Mouse (Mus musculus): ENCODE results near the gene Lrrtm3. TPM values are rescaled to one million over a fixed set of nuclear protein-coding genes. Genes with fewer than 3 reads are reported as not detected.

The Lrrtm3 gene
- under 1 TPM in 1 of 2 experiments, not detected in 1; 0.21 TPM for total RNA-seq (2021)

- DNase-seq (ENCODE audit: low spot score) = no peak
- intact Hi-C loops (cut with DNase I) = loop anchor here (10.0 kb wide), 3 partner anchors 185 to 665 kb away; no protein-coding TSS in a partner anchor
Observed at GRCm38 (mm10) chr10:64089680-64090460, at the start of gene Lrrtm3. Gene Lrrtm3, minus strand, starts transcription at chr10:64090277.

GRCm38 (mm10) chr10:64135481-64135880 is 45.4 kb upstream of the Lrrtm3 start:
- intact Hi-C loops (cut with DNase I) = no loop called here
- DNase-seq (ENCODE audit: low spot score) = no peak

- intact Hi-C loops (cut with DNase I) = no loop called here
- DNase-seq (ENCODE audit: low spot score) = no peak
Observed at GRCm38 (mm10) chr10:64133461-64133860, 43.4 kb upstream of the Lrrtm3 start.

GRCm38 (mm10) chr10:64130397-64131150 is 40.5 kb upstream of the Lrrtm3 start:
- DNase-seq (ENCODE audit: low spot score) = no peak
- intact Hi-C loops (cut with DNase I) = no loop called here

GRCm38 (mm10) chr10:64118833-64119232 is 28.8 kb upstream of the Lrrtm3 start:
- DNase-seq (ENCODE audit: low spot score) = no peak
- intact Hi-C loops (cut with DNase I) = no loop called here

- intact Hi-C loops (cut with DNase I) = no loop called here
- no peak for DNase-seq (ENCODE audit: low spot score)
Observed at GRCm38 (mm10) chr10:64115246-64115645, 25.2 kb upstream of the Lrrtm3 start.

- intact Hi-C loops (cut with DNase I) = no loop called here
Observed at GRCm38 (mm10) chr10:64096532-64096931, 6.5 kb upstream of the Lrrtm3 start.

GRCm38 (mm10) chr10:64088774-64089460 is 1.2 kb downstream of the Lrrtm3 start:
- DNase-seq (ENCODE audit: low spot score) = no peak
- intact Hi-C loops (cut with DNase I) = loop anchor here (10.0 kb wide), 3 partner anchors 186 to 666 kb away; no protein-coding TSS in a partner anchor

More at GRCm38 (mm10) chr10:64096532-64096931, 6.5 kb upstream of the Lrrtm3 start:
- no peak for DNase-seq (ENCODE audit: low spot score)

GRCm38 (mm10) chr10:64087936-64088773 is 1.9 kb downstream of the Lrrtm3 start:
- DNase-seq (ENCODE audit: low spot score) = no peak
- intact Hi-C loops (cut with DNase I) = loop anchor here (10.0 kb wide), 3 partner anchors 187 to 667 kb away; no protein-coding TSS in a partner anchor

GRCm38 (mm10) chr10:64087521-64087920 is 2.6 kb downstream of the Lrrtm3 start:
- no peak for DNase-seq (ENCODE audit: low spot score)
- intact Hi-C loops (cut with DNase I) = loop anchor here (10.0 kb wide), 3 partner anchors 187 to 667 kb away; no protein-coding TSS in a partner anchor

- no peak for DNase-seq (ENCODE audit: low spot score)
- intact Hi-C loops (cut with DNase I) = loop anchor here (10.0 kb wide), 3 partner anchors 188 to 668 kb away; no protein-coding TSS in a partner anchor
Observed at GRCm38 (mm10) chr10:64086567-64087391, 3.3 kb downstream of the Lrrtm3 start.

- intact Hi-C loops (cut with DNase I) = loop anchor here (10.0 kb wide), 3 partner anchors 189 to 669 kb away; no protein-coding TSS in a partner anchor
- no peak for DNase-seq (ENCODE audit: low spot score)
Observed at GRCm38 (mm10) chr10:64086183-64086566, 3.9 kb downstream of the Lrrtm3 start.

- no peak for DNase-seq (ENCODE audit: low spot score)
- intact Hi-C loops (cut with DNase I) = loop anchor here (10.0 kb wide), 3 partner anchors 190 to 670 kb away; no protein-coding TSS in a partner anchor
Observed at GRCm38 (mm10) chr10:64084465-64084864, 5.6 kb downstream of the Lrrtm3 start.

GRCm38 (mm10) chr10:64083813-64084212 is 6.3 kb downstream of the Lrrtm3 start:
- DNase-seq (ENCODE audit: low spot score) = no peak

GRCm38 (mm10) chr10:64082345-64082744 is 7.7 kb downstream of the Lrrtm3 start:
- DNase-seq (ENCODE audit: low spot score) = no peak
- intact Hi-C loops (cut with DNase I) = loop anchor here (10.0 kb wide), 3 partner anchors 192 to 672 kb away; no protein-coding TSS in a partner anchor

More at GRCm38 (mm10) chr10:64083813-64084212, 6.3 kb downstream of the Lrrtm3 start:
- intact Hi-C loops (cut with DNase I) = loop anchor here (10.0 kb wide), 3 partner anchors 191 to 671 kb away; no protein-coding TSS in a partner anchor

- intact Hi-C loops (cut with DNase I) = no loop called here
- no peak for DNase-seq (ENCODE audit: low spot score)
Observed at GRCm38 (mm10) chr10:64076410-64077052, 13.5 kb downstream of the Lrrtm3 start.

GRCm38 (mm10) chr10:64075944-64076343 is 14.1 kb downstream of the Lrrtm3 start:
- intact Hi-C loops (cut with DNase I) = no loop called here
- DNase-seq (ENCODE audit: low spot score) = peak; percentile 47

Measured in heart, postnatal 25 days (tissue).